In the genomic region with DNA sequence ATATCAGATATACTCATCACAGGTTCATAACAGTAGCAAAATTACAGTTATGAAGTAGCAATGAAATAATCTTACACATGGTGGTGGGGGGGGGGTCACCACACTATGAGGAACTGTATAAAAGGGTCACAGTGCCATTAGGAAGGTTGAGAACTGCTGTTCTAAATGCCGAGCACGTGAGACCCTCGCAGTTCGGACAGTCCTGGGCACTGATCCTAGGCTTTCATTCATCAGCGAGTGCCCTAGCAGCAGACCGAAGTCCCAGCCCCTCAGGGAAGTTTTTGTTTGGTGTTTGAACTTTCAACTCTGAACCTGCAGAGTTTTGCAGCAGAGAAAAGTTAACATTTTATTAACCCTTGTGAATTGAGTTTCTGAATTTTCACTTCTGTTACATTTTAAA, we compare ENCODE assay signal across 24 mouse cellular contexts.
"Had no signal": no experiment of that assay in that cellular context is flagged by ENCODE, and none has a peak within 500 bp of the region (broad histone marks: within the 10 kb centered on the region; RNA-seq: fewer than 3 reads in every experiment).

No protein-coding gene starts in this region.

- H3K36me3 ChIP-seq: heart, embryonic 10.5 days; heart, embryonic 12.5 days; hindbrain, embryonic 12.5 days; intestine, embryonic 15.5 days; limb, embryonic 10.5 days; limb, embryonic 12.5 days; liver, embryonic 13.5 days; liver, embryonic 15.5 days had no signal

- H3K4me2 ChIP-seq: heart, embryonic 12.5 days; hindbrain, embryonic 12.5 days; hindbrain, embryonic 14.5 days; intestine, embryonic 15.5 days; limb, embryonic 12.5 days; liver, embryonic 11.5 days; liver, embryonic 13.5 days; liver, embryonic 15.5 days had no signal

- H3K4me1 ChIP-seq: heart, embryonic 12.5 days; hindbrain, embryonic 12.5 days; intestine, embryonic 15.5 days; liver, embryonic 13.5 days; liver, embryonic 15.5 days had no signal

- H3K27ac ChIP-seq: gastrocnemius, adult 2 months; heart, adult 2 months; heart, embryonic 10.5 days; hindbrain, embryonic 12.5 days; hindbrain, embryonic 14.5 days; intestine, embryonic 15.5 days; left cerebral cortex, adult 2 months; limb, embryonic 10.5 days; limb, embryonic 12.5 days; liver, embryonic 13.5 days; liver, embryonic 15.5 days had no signal

- DNase-seq: gastrocnemius, adult 2 months; gastrocnemius, postnatal 10 days; gastrocnemius, postnatal 25 days; heart, adult 2 months; heart, postnatal 10 days; heart, postnatal 4 days; kidney, postnatal 14 days; kidney, postnatal 4 days; liver; liver, embryonic 13.5 days had no signal

- H3K27me3 ChIP-seq: heart, embryonic 12.5 days; hindbrain, embryonic 12.5 days; intestine, embryonic 15.5 days; limb, embryonic 12.5 days; liver, embryonic 13.5 days; liver, embryonic 15.5 days had no signal

- H3K9me3 ChIP-seq: heart, embryonic 10.5 days; intestine, embryonic 15.5 days; limb, embryonic 10.5 days; limb, embryonic 12.5 days; liver, embryonic 13.5 days; liver, embryonic 15.5 days had no signal

- H3K4me3 ChIP-seq: gastrocnemius, adult 2 months; heart, adult 2 months; heart, embryonic 10.5 days; heart, embryonic 12.5 days; hindbrain, embryonic 12.5 days; intestine, embryonic 15.5 days; layer of hippocampus, adult 2 months; left cerebral cortex, adult 2 months; limb, embryonic 10.5 days; limb, embryonic 12.5 days; liver, embryonic 13.5 days; liver, embryonic 15.5 days had no signal

- ATAC-seq: forebrain, embryonic 16.5 days; inflammation-experienced regulatory T-cells, adult 6 months; intestine, embryonic 15.5 days; intestine, postnatal 0 days had no signal

- H3K9ac ChIP-seq: heart, embryonic 12.5 days; hindbrain, embryonic 12.5 days; hindbrain, embryonic 14.5 days; intestine, embryonic 15.5 days; limb, embryonic 12.5 days; liver, embryonic 13.5 days; liver, embryonic 15.5 days had no signal
